Mouse (Mus musculus): Measurements from ENCODE around the gene Bcorl1. TPM values are rescaled to one million over a fixed set of nuclear protein-coding genes. Genes with fewer than 3 reads are reported as not detected.

Bcorl1 gene
- total RNA-seq, 2 experiments from 2014 or later: 6.9 to 10.0 TPM

GRCm38 (mm10) chrX:48385927-48386326 lies 44.8 kb downstream of the Bcorl1 start:
- ATAC-seq (replicated peaks; ENCODE audit: poor library complexity): no peak

- no peak for ATAC-seq (replicated peaks; ENCODE audit: poor library complexity)
Measured at GRCm38 (mm10) chrX:48389380-48389779, 48.2 kb downstream of the Bcorl1 start.

- ATAC-seq (replicated peaks; ENCODE audit: poor library complexity): no peak
Measured at GRCm38 (mm10) chrX:48399994-48400393, 58.8 kb downstream of the Bcorl1 start.

- ATAC-seq (replicated peaks; ENCODE audit: poor library complexity): peak; percentile 42; the same call in 1 of the 2 replicates
Measured at GRCm38 (mm10) chrX:48405141-48405540, 64.0 kb downstream of the Bcorl1 start.

GRCm38 (mm10) chrX:48409611-48410387 lies 68.6 kb downstream of the Bcorl1 start:
- peak; percentile 90 for ATAC-seq (replicated peaks; ENCODE audit: poor library complexity)

GRCm38 (mm10) chrX:48410388-48410776 lies 69.2 kb downstream of the Bcorl1 start:
- peak; percentile 35 for ATAC-seq (replicated peaks; ENCODE audit: poor library complexity)

GRCm38 (mm10) chrX:48412629-48413028 lies 71.5 kb downstream of the Bcorl1 start:
- ATAC-seq (replicated peaks; ENCODE audit: poor library complexity): no peak

- no peak for ATAC-seq (replicated peaks; ENCODE audit: poor library complexity)
Measured at GRCm38 (mm10) chrX:48414291-48414690, 73.1 kb downstream of the Bcorl1 start.

GRCm38 (mm10) chrX:48418417-48418816 lies 77.3 kb downstream of the Bcorl1 start:
- no peak for ATAC-seq (replicated peaks; ENCODE audit: poor library complexity)

GRCm38 (mm10) chrX:48422986-48423385 lies 81.8 kb downstream of the Bcorl1 start:
- ATAC-seq (replicated peaks; ENCODE audit: poor library complexity): peak; percentile 20; the same call in 1 of the 2 replicates

GRCm38 (mm10) chrX:48423671-48424070 lies 82.5 kb downstream of the Bcorl1 start:
- ATAC-seq (replicated peaks; ENCODE audit: poor library complexity): peak; percentile 40

GRCm38 (mm10) chrX:48424583-48424982 lies 83.4 kb downstream of the Bcorl1 start:
- peak; percentile 67 for ATAC-seq (replicated peaks; ENCODE audit: poor library complexity)

- ATAC-seq (replicated peaks; ENCODE audit: poor library complexity): peak; percentile 51
Measured at GRCm38 (mm10) chrX:48425280-48425679, 84.1 kb downstream of the Bcorl1 start.

- no peak for ATAC-seq (replicated peaks; ENCODE audit: poor library complexity)
Measured at GRCm38 (mm10) chrX:48428241-48428640, 87.1 kb downstream of the Bcorl1 start.

GRCm38 (mm10) chrX:48428642-48429041 lies 87.5 kb downstream of the Bcorl1 start:
- peak; percentile 17; the same call in 1 of the 2 replicates for ATAC-seq (replicated peaks; ENCODE audit: poor library complexity)

GRCm38 (mm10) chrX:48429100-48429499 lies 87.9 kb downstream of the Bcorl1 start:
- no peak for ATAC-seq (replicated peaks; ENCODE audit: poor library complexity)

GRCm38 (mm10) chrX:48429538-48429937 lies 88.4 kb downstream of the Bcorl1 start:
- ATAC-seq (replicated peaks; ENCODE audit: poor library complexity): peak; percentile 38

GRCm38 (mm10) chrX:48432599-48433526 lies 91.7 kb downstream of the Bcorl1 start:
- no peak for ATAC-seq (replicated peaks; ENCODE audit: poor library complexity)

- peak; percentile 64 for ATAC-seq (replicated peaks; ENCODE audit: poor library complexity)
Measured at GRCm38 (mm10) chrX:48433527-48433899, 92.4 kb downstream of the Bcorl1 start.

- ATAC-seq (replicated peaks; ENCODE audit: poor library complexity): no peak
Measured at GRCm38 (mm10) chrX:48434251-48434650, 93.1 kb downstream of the Bcorl1 start.

GRCm38 (mm10) chrX:48435477-48435900 lies 94.3 kb downstream of the Bcorl1 start:
- ATAC-seq (replicated peaks; ENCODE audit: poor library complexity): peak; percentile 60

- ATAC-seq (replicated peaks; ENCODE audit: poor library complexity): peak; percentile 4; the same call in 1 of the 2 replicates
Measured at GRCm38 (mm10) chrX:48436082-48436481, 94.9 kb downstream of the Bcorl1 start.

Data from megakaryocyte progenitor cell, adult 5-6 weeks (primary cell).